Mouse (Mus musculus) brain, adult 2 months (tissue): Measurements from ENCODE around the gene Arv1.
A peak's percentile ranks its signal among the peaks of the same experiment; 100 is the strongest.

Experiments
- DNase-seq: peaks from one replicate; pipeline ENCODE4 v3.0.0; 2011; ENCODE audit warnings: low read depth, low spot score

The Arv1 gene

DNA sequence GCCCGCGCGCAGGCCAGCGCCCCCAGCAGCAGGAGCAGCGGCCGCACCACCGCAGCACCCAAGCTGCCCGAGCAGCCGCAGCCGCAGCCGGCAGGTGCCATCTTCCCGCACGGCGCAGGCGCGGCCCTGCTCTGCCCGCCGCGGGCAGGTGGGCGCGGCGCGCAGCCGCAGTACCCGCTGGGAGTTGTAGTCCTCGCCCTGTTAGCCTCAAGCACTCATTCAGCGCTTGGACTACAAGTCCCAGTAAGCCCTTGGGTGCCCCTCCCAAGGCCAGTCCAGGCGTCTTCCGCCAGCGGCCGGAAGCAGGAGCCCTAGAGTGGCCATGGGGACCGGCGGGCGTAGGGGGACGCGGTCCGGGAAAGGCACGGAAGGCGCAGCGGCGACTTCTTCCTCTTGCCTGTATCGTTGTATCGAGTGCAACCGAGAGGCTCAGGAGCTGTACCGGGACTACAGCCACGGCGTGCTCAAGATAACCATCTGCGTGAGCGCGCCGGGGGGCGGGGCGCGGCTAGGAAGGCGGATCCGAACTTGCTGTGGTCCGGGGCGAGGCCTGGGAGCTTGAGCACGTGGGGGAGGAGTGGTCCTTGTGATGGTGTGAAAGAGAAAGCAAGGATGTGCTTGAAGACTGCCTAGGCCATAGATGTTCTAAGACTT is at the start of gene Arv1, which contains the start of gene Ttc13:
Gene Arv1, plus strand, starts transcription at position 278 of the 654 bp plus-strand sequence.
Gene Ttc13, minus strand, starts transcription at position 122 of the 654 bp plus-strand sequence.
- DNase-seq = peak; percentile 99

DNA sequence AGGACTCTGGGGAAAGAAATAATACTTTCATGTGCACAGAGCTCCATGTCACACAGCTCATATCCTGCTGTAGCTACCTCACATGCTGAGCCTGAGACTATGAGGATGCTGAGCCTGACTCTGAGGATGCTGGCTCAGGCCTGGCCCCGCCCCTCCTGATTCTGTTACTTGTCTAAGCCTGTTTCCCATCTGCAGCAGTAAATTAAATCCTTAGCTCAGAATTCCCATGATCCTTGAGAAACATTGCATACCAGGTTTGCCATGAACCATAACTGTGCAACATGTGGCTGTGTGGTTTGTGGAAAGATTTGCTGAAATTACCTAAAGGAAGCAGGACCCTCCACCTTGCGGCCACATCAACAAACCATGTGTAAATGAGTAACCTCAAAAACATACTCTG is 49.6 kb upstream of the Arv1 start:
- no peak for DNase-seq

DNA sequence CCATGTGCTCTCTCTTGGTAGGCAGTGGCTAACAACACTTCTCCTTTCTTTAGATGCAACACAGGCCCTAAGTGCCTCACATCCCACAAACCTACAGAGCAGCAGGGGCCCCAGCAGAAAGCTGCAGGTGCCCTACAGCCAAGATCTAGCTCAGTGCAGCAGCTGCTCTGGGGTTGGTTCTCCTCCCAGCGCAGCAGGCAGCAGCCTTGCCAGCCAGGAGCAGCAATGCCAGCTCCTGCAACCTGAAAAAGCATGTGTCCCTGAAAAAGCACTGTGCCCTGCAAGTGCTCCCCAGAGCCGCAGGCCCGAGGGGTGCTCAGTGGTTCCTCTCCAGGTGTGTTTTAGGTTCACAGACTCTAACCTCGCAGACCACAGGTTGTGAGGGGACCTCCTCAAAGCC is 45.3 kb upstream of the Arv1 start:
- DNase-seq = peak; percentile 85

DNA sequence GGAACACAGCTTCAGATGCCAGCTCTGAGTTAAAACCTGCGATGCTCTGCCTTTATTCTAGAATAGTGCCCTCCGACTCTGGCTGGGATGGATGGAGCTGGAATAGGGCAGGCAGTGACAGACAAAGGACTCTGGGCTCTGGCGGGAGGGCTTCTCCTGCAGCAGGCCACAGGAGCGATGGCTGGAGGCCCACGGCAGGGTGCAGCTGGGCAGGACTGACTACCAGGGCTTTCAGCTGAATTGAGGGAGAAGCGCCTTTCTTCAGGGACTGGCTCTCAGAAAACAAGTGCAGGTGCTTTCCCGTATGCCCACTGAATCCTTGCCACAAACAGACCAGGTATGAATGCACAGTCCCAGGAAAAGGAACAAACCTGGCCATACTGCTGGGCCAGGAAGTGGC is 44.9 kb upstream of the Arv1 start:
- DNase-seq = no peak

DNA sequence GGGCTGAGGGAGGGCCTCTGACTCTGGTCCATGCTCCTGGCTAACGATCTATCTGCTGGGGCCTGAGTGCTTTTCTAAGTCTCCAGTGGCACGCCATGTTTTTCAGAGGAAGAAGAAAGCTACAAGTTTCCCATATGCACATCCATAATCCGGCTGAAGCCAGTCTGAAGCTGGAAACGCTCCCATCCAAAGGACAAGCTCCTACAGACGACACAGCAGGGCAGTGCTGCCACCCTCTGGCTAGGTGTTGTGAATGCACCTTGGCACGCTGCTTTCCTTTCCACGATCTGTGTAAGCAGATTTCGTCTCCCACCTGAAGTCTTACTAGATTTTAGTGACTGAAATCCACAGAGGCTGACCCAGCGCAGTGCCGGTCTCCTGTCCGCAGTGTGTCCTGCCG is 44.5 kb upstream of the Arv1 start:
- DNase-seq = peak; percentile 98

- no peak for DNase-seq
Observed at GRCm38 (mm10) chr8:124678246-124678645, 43.7 kb upstream of the Arv1 start.

- DNase-seq = peak; percentile 21
Observed at GRCm38 (mm10) chr8:124681077-124681791, 40.7 kb upstream of the Arv1 start.

DNA sequence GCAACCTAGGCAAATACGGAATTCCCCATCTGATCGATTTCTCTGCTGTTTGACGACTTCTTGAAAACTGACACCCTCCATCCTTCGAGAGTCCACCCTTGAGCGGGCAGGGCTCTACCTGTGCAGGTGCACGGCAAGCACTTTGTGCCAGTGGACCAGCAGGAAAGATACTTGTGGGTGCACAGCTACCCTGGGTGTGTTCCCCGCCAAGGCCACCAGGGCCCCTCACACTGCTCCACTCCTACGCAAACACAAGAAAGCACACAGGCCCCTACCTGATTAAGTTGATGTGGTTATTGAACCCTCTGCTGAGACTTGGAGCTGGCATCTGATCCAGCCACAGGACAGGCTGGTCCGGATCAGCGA is 40.2 kb upstream of the Arv1 start:
- DNase-seq = no peak

- DNase-seq = no peak
Observed at GRCm38 (mm10) chr8:124682218-124682617, 39.7 kb upstream of the Arv1 start.

DNA sequence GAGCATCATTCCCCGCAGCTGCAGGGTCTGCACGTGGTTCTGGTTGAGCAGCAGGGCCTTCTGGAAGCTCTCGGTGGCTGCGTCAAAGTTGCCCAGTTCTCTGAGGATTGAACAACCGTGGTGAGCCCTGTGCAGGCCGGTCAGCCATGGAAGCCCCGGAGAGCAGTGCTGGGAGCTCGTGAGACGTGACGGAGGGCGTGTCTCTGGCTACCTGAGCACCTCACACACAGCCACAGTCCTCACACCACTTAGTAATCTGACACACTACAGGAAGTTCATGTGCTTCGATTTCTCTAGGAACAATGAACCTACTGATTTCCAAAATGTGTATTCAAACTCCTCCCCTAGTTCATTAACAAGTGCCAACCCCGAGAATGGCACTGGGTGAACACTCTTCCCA is 33.0 kb upstream of the Arv1 start:
- DNase-seq = no peak

GRCm38 (mm10) chr8:124691706-124692105 is 30.2 kb upstream of the Arv1 start:
- DNase-seq = no peak

DNA sequence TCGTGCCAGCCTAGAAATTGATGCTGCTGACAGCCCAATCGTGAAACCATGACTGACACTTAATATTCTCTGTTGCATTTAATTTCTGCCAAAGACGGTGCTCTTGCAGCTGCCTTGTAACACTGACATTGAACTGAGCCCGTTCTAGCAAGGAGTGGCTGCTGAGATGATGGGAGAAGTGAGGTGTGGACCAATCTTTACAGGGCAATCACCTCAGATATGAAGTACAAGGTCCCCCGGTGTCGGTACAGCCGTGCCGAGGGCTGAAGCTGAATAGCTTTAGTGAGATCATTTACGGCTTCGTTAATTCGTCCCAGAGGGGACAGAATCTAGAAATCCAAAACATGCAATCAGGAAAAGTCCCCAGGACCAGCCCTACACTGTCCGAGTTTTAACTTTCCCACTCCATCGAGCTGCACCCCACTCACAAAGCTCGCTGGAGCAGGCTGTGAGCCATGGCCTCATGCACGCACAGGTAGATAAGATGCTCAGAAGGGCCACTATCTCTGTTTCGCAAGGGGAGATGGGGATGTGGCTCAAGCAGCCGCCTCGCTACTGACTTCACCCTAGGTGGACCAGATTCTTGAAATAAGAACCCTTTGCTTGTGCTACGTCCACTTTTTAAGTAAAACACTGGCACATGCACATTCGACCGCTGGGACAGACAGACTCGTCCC is 26.4 kb upstream of the Arv1 start:
- DNase-seq = no peak

DNA sequence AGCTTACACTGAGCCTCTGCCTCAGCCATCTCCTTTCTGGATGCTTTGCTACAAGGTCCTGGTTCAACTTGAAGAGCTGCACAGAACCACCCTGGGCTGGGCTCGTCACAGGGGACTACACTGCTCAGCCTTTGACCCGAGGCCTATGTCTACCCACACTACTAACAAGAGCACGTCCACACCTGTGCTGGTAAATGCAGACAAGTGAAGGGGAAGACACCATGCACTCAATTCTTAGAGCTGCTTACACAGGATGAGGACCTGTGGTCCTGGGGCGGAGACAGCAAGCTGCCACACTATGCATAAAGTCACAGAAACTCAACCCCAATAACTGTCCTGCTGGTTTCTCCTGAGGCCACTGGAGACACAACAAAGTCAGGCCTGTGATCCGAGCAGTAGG is 21.7 kb upstream of the Arv1 start:
- peak; percentile 37 for DNase-seq

GRCm38 (mm10) chr8:124701023-124701422 is 20.9 kb upstream of the Arv1 start:
- DNase-seq = no peak

- DNase-seq = peak; percentile 93
Observed at GRCm38 (mm10) chr8:124702183-124702582, 19.8 kb upstream of the Arv1 start.

DNA sequence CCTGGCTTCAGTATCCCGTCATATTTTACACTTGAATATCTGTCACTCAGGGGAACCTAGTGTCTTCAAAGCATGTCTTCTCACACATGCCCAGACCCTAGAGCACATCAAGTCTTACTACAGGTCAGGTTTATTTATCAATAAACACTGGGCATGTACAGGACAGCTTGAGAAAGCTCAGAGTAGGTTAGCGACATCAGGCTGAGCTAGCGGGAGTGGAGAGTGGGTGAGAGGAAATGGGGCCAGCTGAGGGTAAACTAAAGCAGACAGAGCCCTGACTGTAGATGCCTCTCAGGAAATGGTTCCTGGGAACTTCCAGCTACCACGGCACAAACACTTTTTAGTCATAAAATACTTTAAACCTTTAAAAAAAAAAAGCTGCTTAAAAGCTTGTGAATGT is 18.4 kb upstream of the Arv1 start:
- DNase-seq = no peak

DNA sequence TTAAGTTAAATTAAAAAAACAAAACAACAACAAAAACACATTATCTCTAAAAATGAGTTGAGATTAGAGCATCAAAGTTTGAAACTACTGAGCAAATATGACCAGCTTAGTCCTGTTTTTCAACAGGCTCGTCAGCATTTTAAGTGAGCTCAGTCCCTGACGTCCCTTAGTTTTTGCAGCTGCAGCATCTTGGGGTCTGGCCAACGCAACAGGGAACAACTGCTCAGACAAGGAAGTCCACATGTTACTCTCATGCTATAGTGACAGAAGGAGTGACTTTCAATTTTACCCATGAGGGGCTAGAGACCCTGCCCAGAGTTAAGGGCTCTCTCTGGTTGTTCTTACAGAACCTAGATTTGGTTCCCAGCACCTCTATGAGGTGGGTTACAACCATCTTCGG is 17.6 kb upstream of the Arv1 start:
- peak; percentile 20 for DNase-seq

DNA sequence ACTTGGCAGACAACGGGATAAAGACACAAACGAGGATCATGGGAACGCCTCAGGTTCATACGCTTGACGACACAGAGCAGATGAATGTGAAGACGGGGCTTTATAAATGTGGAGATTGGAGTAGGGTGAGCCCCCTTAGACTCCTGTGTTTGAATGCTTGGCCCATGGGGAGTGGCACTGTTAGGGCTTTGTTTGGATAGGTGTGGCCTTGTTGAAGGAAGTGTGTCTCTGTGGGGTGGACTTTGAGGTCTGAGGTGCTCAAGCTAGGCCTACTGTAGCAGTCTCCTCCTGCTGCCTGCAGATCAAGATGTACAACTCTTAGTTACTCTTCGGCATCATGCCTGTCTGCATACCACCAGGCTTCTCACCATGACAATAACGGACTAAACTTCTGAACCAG is 16.1 kb upstream of the Arv1 start:
- no peak for DNase-seq

DNA sequence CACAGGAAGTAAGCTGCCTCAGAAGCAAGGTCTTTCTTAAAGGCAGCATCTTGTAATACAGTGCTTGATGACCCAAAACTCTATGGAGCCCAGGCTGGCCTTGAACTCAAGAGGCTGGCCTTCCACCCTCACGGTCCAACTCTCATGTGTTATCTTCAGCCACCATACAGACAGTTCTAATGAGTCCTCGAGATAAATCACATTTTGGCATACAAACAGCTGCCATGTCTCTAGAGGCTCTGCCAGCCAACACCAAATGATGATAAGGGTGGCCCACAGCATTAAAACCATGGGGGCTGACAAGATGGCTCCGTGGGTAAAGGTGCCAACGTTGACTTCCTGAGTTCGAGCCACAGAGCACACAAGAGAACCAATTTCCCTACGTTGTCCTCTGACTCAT is 8.7 kb upstream of the Arv1 start:
- DNase-seq = no peak

- DNase-seq = no peak
Observed at GRCm38 (mm10) chr8:124715736-124716135, 6.2 kb upstream of the Arv1 start.

DNA sequence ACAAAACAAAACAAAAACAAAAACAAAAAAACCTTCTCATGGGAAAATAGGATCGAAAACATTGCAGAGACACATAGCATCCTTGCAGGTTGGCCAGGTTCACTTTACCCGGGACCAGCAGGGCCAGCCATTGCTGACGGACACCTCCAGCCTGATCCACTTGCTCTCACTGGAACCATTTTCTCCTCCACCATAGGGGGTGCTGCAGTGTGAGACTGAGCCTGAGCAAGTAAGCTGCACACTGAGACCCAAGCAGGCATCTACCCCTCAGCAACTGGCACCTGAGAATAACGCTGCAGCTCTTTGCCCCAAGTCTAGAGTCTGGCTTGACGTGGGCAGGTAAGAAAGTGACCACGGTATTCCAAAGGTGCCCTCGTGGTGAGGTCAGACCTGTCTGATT is 1.8 kb upstream of the Arv1 start:
- DNase-seq = peak; percentile 13

DNA sequence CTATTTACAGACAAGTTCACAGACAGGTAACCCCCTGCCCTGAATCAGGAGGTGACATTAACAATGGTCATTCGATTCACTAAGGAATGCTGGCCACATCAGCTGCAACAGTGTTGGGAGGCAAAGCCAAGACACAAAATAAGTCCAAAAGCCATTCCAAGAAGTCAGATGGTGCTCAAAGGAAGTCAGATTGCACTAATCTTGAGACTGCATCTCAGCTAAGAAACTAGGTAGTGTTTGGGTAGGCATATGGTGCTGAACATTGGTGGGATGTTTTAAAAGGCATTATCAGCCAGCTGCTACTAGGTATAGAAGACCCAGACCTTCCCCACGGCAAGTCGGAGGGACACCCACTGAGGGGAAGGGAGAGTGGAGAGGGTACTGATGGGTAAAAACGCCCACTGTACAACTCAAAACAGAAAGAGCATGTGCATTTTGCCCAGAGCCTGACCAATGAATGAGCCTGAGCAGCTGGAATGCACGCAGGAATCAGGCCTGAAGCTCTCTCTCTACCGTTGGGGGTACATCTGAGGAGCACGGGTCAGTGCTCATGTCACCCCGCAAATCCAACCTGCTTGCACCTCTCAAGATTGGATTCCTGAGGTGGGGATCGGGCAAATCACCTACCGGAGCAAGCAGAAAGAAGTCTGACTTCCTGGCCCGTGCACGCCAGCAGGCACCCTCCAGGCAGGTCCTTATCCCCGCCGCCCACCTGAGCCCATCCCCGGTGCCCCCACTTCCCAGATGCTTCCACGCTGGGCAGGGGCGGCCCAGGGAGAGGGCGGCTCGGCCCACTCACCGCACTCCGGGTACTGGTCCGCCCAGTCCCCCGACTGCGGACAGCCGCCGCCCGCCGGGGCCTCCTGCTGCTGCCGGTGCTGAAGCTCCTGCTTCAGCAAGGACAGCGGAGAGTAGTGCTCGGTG is 739 bp upstream of the Arv1 start:
- DNase-seq = peak; percentile 30
